Mouse (Mus musculus): Measurements from ENCODE around the gene Trappc12.

The Trappc12 gene

DNA sequence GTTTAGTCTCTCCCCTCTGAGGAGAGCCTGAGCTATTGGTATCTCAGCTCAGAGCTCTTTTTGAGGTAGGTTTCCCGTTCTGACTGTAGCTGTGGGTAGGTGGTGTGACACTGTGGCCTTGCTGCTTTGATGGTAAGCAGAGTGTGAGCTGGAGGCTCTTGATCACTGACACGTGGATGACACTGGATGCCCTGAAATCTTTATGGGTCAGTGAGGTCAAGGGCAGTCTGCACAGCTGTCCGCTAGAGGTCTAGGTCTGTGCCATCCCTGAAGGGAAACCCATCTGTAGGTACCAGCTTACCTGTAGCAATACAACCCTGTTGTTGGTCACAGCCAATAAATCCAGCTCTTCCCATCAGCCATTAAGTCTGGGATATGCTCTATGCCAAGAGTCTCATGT, 64.5 kb downstream of the Trappc12 start:
- no peak for DNase-seq

DNA sequence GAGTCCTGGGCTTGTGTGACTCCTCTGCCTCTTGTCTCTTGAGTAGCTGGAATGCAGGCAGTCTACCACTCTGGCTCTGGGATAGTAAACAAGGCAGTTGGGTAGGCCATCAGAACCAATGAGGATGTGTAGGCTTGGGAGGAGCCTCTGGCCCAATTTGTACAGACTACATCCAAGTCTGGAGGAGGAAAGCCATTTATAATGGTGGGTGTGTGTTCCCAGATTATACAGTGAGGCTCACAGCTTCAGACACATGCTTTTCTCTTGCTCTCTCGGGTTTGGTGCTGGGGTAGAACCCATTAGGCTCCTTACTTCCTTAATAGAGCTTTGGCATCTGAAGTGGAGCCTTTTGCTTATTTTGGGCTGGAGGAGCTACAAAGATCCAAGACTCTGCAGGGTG, 65.6 kb downstream of the Trappc12 start:
- no peak for DNase-seq

DNA sequence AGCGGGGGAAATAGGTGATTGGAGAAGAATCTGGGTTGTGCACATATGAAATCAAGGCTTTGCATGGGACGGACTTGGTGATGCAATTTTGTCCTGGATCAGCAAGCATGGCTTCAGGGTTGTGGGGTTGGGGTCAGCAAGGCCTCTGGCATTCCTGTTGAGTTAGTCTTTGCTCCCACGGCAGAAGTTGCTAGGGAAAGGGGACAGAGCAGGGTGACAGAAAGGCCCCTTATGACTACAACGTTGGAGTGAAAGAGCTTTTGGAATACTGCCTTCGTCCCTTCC, 74.4 kb downstream of the Trappc12 start:
- DNase-seq, result no peak

DNA sequence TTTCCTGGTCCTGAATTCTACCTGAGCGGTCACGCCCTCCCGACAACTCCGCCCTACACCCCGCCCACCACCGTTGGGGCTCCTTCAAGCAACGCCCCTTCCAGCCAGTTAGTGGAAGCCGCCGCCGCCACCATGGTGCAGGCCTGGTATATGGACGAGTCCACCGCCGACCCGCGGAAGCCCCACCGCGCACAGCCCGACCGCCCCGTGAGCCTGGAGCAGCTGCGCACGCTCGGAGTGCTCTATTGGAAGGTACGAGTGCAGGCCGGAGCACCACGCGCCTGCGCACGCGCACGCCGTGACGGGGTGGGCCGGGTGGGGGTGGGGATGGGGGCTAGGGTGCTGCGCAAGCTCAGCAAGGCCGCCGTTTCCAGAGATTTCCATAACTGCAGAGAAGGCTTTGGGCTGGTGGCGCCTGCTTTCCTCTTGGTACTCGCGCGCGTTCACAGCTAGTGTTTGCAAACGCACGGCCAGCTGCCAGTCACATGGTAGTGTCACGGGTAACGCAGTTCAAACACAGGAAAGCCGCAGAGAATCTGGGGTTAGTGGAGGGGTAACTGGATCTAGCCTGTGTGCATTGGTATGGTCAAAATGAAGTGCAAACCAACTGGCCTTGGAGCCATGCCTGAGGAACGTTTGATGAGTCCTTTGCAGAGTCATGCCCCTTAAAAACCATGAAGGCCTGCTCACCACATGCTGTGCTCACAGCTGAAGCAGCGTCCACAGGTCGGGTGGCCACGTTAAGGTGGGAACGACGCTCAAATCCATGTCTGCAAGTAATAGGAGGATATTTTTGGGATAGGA, 74.9 kb downstream of the Trappc12 start, which contains the start of gene Adi1:
Adi1 (plus strand) TSS at position 111 of the 804 bp plus-strand sequence.
- peak; percentile 89 to 93 for DNase-seq

DNA sequence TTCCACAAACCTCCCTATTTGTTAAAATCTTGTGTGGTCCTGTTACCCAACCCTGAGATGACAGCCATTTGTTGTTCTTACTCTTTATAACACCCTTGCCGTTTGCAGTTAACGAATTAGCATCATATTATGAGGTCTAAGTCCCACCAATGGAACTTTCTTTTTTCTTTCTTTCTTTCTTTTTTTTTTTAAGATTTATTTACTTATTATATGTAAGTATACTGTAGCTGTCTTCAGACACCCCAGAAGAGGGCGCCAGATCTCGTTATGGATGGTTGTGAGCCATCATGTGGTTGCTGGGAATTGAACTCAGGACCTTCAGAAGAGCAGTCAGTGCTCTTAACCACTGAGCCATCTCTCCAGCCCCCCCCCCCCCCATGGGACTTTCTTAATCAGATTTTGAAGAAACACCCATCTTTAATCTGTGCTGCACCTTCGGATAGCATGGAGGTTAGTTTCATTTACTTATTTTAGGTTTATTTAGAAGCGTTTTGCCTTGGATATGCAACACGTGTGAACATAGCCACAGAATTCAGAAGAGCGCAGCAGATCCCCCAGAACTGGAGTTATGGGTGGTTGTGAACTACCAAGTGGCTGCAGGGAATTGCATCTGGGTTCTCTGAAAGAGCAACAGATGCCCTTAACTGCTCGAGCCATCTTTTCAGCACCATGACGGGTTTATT, 76.1 kb downstream of the Trappc12 start:
- no peak for DNase-seq

DNA sequence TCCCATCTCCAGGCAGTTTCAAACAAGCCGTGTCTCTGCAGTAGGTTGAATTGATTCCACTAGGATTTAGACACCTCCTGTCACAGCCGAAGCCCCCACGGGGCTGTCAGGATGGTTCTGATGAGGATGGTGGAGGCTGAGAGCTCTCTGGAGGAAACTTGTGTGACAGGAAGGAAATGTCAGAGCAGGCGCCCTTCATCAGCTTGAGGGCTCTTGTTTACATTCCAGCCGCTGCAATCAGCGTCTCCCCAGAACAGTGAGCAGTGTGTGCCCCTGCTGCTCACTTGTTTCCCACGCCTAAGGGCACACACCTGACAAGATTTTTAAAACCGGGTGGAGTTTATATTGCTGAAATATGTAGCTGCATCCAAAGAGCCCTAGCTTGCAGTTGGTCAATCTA, 83.0 kb downstream of the Trappc12 start:
- no peak for DNase-seq

DNA sequence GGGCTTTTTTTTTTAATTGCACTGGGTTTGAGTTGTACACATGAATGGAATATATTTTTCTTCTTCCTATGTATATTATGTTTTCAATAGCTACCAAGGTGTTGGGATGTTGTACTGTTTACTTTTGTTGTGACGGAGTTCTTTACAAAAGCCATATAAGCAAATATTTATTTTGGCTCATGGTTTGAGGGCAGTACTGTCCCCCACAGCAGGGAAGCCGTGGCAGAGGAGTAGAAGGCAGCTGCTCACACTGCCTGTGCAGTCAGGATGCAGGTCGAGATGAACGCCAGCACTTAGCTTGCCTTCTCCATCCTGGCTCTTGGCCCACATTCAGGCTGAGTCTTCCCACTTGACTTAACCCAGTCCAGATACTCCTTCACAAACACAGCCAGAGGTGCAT, 83.5 kb downstream of the Trappc12 start:
- no peak for DNase-seq

DNA sequence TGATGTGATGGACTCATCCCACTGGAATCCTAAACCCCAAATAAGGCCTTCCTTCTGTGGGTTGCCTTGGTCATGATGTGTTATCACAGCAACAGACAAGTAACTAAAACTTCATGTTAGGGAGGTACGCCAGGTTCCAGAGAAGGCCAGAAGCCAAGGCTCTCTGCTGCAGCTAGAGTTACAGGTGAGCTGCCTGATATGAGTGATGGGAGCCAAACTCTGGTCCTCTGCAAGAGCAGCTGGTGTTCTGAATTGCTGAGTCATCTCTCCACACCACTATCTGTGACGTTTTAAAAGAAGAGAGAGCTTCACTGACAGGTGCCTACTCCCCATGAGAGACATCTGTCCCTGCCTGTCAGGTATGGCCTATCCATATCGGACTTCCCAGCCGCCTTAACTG, 87.6 kb downstream of the Trappc12 start:
- no peak for DNase-seq

DNA sequence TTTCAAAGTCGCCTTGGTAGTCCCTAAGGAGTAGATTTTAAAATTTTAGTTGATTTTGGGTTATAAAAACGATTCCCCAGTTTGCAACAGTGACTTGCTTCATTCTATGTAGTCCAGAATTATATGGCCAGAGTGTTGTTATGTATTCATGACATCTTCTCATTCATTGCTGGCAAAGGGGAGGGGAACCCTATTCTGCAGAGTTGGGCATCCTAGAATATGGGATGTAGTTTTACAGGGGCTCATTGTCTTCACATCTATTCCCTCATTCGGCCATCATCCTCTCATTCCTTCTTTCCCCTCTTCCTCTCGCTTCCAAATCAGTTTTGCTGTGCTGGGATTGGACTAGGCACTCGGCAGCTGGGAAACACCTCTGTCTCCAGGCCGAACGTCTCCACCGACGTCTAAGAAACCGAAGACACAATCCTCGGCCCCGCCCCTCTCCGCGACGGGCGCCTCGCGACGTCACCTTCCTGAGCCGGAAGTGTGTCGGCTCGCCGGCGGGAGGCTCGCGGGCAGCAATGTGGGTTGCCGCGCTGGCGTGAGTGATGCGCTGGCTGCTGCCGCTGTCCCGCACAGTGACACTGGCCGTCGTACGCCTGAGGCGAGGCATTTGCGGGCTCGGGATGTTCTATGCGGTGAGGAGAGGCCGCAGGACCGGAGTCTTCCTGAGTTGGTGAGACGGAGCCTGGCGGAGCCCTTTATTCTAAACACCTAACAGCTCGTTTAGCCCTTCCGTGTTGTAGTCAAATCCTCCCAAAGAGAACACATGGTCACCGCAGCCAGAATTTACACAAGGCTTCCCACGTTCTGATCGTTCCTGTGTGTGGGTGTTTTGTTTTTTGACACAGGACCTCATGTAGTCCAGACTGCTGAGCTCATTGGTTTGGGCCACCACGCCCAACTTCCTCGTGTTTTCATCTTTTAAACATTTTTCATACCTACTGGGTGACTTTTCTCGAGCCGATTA, 100.8 kb downstream of the Trappc12 start, which contains the start of gene Rnaseh1:
Rnaseh1 (plus strand) TSS at position 462 of the 970 bp plus-strand sequence.
- DNase-seq, result peak; percentile 90 to 96
